Mouse (Mus musculus): ENCODE results near the gene Tubb1. TPM values are rescaled to one million over a fixed set of nuclear protein-coding genes. Genes with fewer than 3 reads are reported as not detected.

Gene Tubb1
- polyA plus RNA-seq (2014; fragmentation: Illumina TruSeq; extraction: RNeasy Lipid Tissue Mini Kit (QIAGEN cat#74804); ENCODE audit: low read depth, low replicate concordance), result not detected

DNA sequence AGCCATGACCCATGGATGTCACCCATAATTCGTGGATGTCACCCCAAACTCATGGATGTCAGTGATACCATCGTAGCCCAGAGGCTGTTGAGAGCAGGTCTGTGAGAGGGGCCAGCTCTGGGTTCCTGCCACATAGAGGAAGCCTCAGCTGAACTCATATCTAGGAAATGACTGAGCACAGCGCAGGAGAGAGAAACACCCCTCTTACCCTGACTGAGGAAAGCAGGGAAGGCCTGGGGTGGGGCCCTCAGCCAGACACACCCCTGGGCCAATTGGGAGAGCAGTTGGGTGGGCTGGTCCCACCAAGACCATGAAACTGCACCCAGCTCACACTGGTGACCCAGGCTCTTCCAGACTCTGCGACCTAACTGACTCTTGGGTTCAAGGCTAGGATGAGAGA, at the start of gene Tubb1:
Gene Tubb1, plus strand, starts transcription at position 343 of the 400 bp plus-strand sequence.

DNA sequence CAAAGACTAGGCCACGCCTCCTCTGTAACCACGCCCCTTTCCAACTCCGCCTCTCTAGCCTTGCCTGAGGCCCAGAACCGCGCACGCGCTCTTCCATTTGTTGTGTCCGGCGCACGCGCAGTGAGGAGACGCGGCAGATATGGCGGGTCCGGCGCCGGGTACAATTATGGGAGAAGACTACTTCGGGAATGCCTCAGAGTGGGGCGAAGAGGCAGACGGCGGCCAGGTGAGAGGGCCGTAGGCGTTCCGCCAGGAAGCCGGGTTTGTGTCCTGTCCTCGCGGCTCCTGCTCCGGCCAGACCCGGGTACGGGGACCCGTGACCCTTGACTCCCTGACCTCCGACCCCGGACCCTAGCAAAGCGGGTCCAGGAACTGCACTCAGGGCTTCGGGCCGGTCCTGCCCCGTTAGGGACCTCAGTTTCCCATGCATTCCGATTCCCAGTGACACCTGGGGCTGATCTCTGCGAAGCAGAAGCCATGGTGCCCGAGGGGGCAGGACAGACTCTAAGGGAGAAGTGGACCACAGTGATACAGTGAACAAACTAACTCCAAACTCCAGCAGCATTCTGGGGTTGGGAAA, 34.7 kb upstream of the Tubb1 start, which contains the start of gene Nelfcd:
Gene Nelfcd, plus strand, starts transcription at position 74 of the 580 bp plus-strand sequence.

DNA sequence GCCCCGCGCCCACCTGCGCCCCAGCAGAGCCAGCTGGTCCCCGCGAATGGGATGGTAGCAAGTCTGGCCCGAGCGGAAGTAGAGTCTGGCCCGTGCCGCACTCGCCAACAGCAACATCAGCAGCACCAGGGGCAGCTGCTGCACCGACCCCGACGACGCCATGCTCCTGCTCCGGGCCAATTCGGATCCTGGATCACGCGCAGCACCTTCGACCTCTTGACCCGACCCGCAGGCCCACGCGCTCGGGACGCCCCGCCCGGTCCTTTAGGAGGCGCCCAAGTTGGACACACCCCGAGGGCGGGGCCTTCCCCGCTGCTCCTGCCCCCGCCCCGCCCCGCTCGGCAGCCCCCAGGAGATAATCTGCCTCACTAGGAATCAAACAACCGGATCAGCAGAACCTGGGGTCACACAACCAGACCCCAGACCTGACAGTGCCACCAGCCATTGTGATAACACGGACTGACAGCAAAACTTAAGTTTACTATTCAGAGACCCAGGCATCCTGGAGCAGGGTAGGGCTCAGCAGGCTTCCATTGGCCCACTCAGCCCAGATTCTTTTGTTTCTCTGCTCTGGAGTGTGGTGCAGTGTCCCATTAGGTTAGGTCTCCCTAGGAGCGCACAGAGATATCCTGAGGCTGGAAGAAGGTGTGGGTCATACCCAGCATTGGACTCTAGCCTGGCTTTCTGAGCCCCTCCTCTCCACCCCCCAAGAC, 11.6 kb upstream of the Tubb1 start, which contains the start of gene Ctsz:
Gene Ctsz, minus strand, starts transcription at position 303 of the 713 bp plus-strand sequence.

DNA sequence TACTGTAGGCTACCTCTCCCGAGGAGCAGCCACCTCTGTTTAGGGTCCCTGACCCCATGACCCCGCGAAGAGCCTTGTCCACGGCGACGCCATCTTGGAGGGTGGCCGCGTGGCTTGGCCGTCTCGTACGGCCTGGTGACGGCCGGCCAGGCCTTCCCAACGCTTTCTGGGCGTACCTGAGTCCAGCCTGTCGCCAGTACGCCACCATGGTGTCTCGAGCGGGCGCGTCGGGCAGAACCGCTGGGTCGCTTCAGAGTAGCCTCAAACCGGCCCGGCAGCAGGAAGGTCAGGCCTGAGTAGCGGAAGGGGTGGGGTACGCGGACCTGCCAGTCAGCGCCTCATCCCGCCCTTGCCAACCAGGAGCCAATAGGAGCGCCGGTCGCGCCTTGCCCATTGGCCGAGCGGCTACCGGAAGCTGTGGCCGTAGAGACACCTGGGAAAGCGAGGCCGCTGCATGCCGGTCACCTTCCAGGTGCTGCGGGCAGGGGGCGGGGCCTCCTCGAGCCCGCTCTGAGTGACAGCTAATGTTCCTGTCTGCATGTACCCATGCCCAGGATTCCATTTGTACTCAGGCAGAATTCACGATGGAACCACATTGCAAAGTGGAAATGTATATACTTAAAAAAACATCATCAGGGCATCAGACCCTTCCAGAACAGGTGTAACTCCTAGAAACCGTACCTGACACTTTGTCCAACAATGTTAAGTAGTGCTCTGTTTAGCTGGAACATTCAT, 13.5 kb downstream of the Tubb1 start, which contains the start of gene Atp5e:
Gene Atp5e, minus strand, starts transcription at position 317 of the 735 bp plus-strand sequence.

DNA sequence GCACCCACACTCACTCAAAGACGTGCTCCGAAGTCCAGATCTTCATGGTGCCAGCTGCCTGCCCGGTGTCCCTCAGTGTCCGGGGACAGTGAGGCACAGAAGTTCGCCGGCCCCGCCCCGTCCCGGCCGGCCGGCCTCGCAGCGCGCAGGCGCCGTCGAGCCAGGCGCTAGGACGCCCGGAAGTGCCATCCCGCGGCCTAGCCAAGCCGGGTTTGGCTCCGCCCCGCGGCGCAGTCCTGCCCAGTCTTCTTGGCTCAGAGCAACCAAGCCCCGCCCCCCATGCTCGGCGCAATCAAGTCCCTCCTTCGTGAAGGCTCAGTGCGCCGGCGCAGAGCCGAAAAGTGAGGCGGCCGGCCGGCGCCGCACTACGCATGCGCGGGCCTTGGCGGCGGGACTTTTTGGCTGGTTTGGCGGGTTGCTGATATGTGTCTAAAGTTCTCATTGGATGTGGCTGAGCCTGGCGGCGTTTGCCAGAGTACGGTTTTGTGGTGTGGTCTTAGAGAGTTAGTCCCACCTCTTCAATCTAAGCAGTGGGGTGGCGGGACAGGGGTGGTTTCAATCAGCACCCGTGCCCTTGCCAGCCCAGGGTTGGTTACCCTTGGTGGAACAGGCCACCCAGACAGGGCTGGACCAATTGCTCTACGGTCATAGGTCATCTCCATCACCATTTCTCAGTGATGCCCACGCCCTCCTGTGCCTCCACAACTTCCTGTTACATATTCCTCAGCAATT, 22.5 kb downstream of the Tubb1 start, which contains the start of gene Prelid3b:
Gene Prelid3b, minus strand, starts transcription at position 264 of the 732 bp plus-strand sequence.

Other genes starting within 250 kb of the Tubb1 start
- 964 TPM for gene Gnas, start 166.4 kb upstream of the Tubb1 start, polyA plus RNA-seq (2014; fragmentation: Illumina TruSeq; extraction: RNeasy Lipid Tissue Mini Kit (QIAGEN cat#74804); ENCODE audit: low read depth, low replicate concordance)
- not detected for gene Gm20721, start 104.0 kb upstream of the Tubb1 start, polyA plus RNA-seq (2014; fragmentation: Illumina TruSeq; extraction: RNeasy Lipid Tissue Mini Kit (QIAGEN cat#74804); ENCODE audit: low read depth, low replicate concordance)
- 25.2 TPM for gene Nelfcd, start 34.9 kb upstream of the Tubb1 start, polyA plus RNA-seq (2014; fragmentation: Illumina TruSeq; extraction: RNeasy Lipid Tissue Mini Kit (QIAGEN cat#74804); ENCODE audit: low read depth, low replicate concordance)
- 88.1 TPM for gene Ctsz, start 11.7 kb upstream of the Tubb1 start, polyA plus RNA-seq (2014; fragmentation: Illumina TruSeq; extraction: RNeasy Lipid Tissue Mini Kit (QIAGEN cat#74804); ENCODE audit: low read depth, low replicate concordance)
- 445 TPM for gene Atp5e, start 13.4 kb downstream of the Tubb1 start, polyA plus RNA-seq (2014; fragmentation: Illumina TruSeq; extraction: RNeasy Lipid Tissue Mini Kit (QIAGEN cat#74804); ENCODE audit: low read depth, low replicate concordance)
- gene Prelid3b, start 22.4 kb downstream of the Tubb1 start, polyA plus RNA-seq (2014; fragmentation: Illumina TruSeq; extraction: RNeasy Lipid Tissue Mini Kit (QIAGEN cat#74804); ENCODE audit: low read depth, low replicate concordance), result 48.9 TPM
- gene Zfp831, start 192.8 kb downstream of the Tubb1 start, polyA plus RNA-seq (2014; fragmentation: Illumina TruSeq; extraction: RNeasy Lipid Tissue Mini Kit (QIAGEN cat#74804); ENCODE audit: low read depth, low replicate concordance), result 0.12 TPM